Mouse (Mus musculus): Measurements from ENCODE around the gene Maml1.

DNA sequence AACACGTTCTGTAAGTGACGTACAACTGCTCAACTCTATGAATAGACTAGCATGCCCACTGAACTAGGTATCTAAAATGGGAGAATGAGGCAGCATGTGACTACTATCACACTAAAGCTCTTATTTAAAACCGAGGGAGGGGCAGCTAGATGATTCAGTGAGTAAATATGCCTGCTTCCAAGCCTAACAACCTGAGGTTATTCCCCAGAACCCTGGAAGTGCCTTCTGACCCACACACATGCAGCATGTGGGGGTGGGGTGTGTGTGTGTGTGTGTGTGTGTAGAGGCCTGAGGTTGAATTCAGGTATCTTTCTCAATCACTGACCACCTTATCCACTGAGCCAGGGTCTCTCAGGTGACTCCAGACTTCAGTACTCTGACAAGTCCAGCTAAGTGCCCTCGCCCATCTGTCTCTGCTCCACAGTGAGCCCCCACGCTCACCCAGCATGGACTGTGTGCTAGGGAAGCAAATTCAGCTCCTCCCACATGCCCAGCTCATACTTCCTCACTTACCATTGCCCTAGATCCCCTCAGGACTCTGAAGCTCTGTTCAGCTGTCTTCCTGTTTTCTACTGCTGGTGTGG is 16.5 kb downstream of the Maml1 start:
- no peak for TF ChIP-seq CTCF (IDR thresholded peaks at IDR 0.05; ENCODE audit: borderline replicate concordance, control insufficient read depth, extremely low read depth, insufficient read depth, low read length, poor library complexity)
- no peak for TF ChIP-seq POLR2A (IDR thresholded peaks at IDR 0.05; ENCODE audit: control insufficient read depth, extremely low read depth, insufficient read depth, low read length, poor library complexity)

Data from thymus, adult 2 months (tissue).